Mouse (Mus musculus) granulocyte monocyte progenitor cell, adult 5-6 weeks (primary cell): ENCODE data around the gene Atg5. TPM values are rescaled to one million over a fixed set of nuclear protein-coding genes. Genes with fewer than 3 reads are reported as not detected.
"Not testable (repeated sequence)": the region's sequence is repeated elsewhere in the genome, so short reads cannot be mapped to it uniquely, and the experiment has no call there.

ENCODE experiments used
- ATAC-seq: replicated peaks from 2 replicates; pipeline ENCODE4 v1.8.0; 2016; ENCODE audit warnings: mild to moderate bottlenecking, moderate TSS enrichment, inconsistent platforms; ENCODE audit not compliant: poor library complexity, severe bottlenecking
- total RNA-seq, 2 experiments: library from RNA; stranded (forward) in 1 of 2; stranded (reverse) in 1 of 2; fragments of 200-712, 200-1000 nt in 1 of 2; fragments of >200 nt in 1 of 2; fragmentation: Nextera tagmentation in 1 of 2; gene quantifications; 2 replicates each; pipeline ENCODE4 v1.2.3; 2014 to 2017

The Atg5 gene
- total RNA-seq, 2 experiments from 2014 or later, result 32.4 to 42.7 TPM

DNA sequence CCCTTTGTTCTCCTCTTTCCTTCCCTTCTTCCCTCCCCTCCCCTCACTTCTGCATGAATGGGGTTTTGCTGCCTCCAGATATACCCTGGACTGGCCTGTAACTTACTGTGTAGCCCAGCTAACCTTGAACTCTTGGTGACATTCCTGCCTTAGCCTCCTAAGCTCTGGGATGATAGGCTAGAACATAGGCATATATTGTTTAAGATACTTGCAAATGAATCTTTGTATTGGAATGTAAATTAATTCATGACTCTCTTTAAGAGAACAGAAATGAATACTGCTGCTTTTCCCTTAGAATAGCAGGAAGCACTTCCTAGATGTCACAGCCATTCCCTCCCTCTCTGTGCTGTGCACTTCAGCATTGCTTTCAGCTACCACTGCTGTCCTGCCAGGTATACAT lies 40.1 kb downstream of the Atg5 start:
- no peak for ATAC-seq

DNA sequence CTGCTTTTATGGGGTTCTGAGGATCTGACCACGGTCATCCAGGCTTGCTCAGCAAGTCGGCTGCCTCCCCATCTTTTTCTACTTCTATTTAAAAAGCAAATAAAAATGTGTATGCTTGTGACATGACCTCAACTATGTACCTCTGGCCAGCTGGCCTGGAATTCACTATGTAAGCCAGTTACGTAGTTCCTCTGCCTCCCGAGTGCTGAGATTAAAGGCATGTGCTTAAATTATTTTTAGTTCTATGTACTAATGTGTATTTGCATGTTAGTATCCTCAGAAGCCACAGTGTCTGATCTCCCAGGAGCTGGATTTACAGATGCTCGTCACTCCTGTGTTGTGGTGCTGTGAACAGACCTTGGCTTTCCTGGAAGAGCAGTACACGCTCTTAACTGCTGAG lies 41.1 kb downstream of the Atg5 start:
- no peak for ATAC-seq

DNA sequence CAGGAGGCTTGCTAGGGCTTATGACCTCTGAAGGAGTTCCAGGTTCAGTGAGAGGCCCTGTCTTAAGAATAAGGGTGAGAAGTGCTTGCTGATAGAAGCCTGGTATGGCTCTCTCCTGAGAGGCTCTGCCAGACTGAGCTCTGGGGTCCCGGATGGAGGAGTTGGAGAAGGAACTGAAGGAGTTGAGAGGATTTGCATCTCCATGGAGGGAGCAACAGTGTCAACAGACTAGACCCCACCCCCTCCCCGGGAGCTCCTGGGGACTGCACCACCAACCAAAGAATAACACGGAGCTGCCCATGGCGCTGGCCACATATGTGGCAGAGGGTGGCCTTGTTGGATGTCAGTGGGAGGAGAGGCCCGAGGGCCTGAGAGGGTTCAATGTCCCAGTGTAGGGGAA lies 47.1 kb downstream of the Atg5 start:
- no peak for ATAC-seq

GRCm38 (mm10) chr10:44316280-44317270 lies 48.4 kb downstream of the Atg5 start:
- peak; percentile 55 for ATAC-seq

- ATAC-seq, result peak; percentile 42
Measured at GRCm38 (mm10) chr10:44322166-44322565, 54.0 kb downstream of the Atg5 start.

- no peak for ATAC-seq
Measured at GRCm38 (mm10) chr10:44323070-44323775, 55.1 kb downstream of the Atg5 start.

- ATAC-seq, result no peak
Measured at GRCm38 (mm10) chr10:44323836-44324235, 55.7 kb downstream of the Atg5 start.

- ATAC-seq, result peak; percentile 60
Measured at GRCm38 (mm10) chr10:44325551-44326500, 57.7 kb downstream of the Atg5 start.

GRCm38 (mm10) chr10:44327057-44327456 lies 58.9 kb downstream of the Atg5 start:
- ATAC-seq, result peak; percentile 65

GRCm38 (mm10) chr10:44328347-44328746 lies 60.2 kb downstream of the Atg5 start:
- ATAC-seq, result no peak

DNA sequence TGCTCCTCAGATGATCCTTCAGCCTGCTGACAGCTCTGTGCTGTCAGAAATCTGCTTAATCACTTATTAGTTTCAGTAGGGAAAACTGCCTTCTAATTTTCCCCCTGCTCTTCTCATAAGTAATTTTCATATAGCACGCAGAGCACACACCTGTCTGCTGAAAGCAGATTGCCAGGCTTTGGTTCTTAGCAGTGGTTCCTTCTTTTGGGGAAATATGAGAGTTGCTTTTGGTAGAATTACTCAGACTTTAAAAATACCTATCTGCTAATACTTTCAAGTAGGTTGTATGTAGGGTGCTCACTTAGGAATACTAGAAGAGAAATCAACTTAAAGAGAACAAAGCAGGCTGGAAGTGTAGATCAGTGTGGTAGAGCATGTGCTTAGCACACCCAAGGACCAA lies 62.6 kb downstream of the Atg5 start:
- ATAC-seq, result no peak

DNA sequence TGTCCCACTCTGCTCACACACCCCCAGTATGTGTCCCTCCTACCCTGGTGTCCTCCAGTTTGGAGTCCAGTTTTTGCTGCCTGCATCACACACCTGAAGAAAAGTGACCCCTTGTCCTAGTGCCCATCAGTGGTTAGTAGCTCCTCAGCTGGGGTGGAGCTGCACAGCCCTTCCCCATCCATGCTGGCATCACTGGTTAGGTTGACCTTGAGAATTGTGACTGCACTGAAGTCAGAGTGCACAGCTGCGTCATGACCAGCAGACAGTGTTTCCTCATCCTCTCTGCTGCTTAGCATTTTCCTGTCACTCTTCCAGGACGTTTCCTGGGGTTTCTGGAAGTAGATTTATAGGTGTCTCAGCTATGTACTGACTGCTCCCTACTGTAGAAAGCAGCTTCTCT lies 63.3 kb downstream of the Atg5 start:
- no peak for ATAC-seq

DNA sequence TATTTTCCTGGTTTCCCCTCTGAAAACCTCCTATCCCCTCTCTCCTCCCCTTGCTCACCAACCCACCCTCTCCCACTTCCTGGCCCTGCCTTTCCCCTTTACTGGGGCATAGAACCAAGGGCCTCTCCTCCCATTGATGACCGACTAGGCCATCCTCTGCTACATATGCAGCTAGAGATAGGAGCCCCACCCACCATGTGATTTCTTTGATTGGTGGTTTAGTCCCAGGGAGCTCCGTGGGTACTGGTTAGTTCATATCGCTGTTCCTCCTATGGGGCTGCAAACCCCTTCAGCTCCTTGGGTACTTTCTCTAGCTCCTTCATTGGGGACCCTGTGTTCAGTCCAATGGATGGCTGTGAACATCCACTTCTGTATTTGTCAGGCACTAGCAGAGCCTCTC lies 64.5 kb downstream of the Atg5 start:
- not testable (repeated sequence) for ATAC-seq

- ATAC-seq, result not testable (repeated sequence)
Measured at GRCm38 (mm10) chr10:44336641-44337382, 68.7 kb downstream of the Atg5 start.

GRCm38 (mm10) chr10:44338571-44338970 lies 70.4 kb downstream of the Atg5 start:
- no peak for ATAC-seq

- ATAC-seq, result no peak
Measured at GRCm38 (mm10) chr10:44339326-44339725, 71.2 kb downstream of the Atg5 start.

DNA sequence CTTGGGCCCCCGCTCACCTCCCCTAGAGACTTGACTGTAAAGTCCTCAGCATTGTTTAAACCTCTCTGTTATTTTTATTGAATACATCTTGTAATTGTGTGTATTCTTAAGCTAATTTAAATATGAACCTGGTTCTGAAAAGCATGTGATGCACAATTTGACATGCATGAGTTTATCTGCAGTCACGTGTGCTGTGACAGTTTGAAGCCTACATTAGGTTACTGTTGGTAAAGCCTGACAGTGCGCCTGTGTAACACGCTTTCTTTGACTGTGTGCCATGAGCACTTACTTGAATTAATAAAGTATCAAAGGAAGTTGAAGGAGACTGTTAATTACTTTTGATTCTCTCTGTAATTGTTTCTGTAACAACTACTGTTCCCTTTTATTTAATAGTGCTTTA lies 72.8 kb downstream of the Atg5 start:
- no peak for ATAC-seq

GRCm38 (mm10) chr10:44341826-44342521 lies 73.8 kb downstream of the Atg5 start:
- peak; percentile 96 for ATAC-seq

- no peak for ATAC-seq
Measured at GRCm38 (mm10) chr10:44343351-44343750, 75.2 kb downstream of the Atg5 start.
